Mouse (Mus musculus): ENCODE results near the gene Gbx1. TPM values are rescaled to one million over a fixed set of nuclear protein-coding genes. Genes with fewer than 3 reads are reported as not detected.

Gbx1 gene
- total and polyA plus RNA-seq, 2 experiments from 2014 or later: not detected

- no peak overlapping the region for H3K4me2 ChIP-seq (ENCODE audit: low read depth, low read length)
- 31% methylated on average over 2 of the region's 2 CpGs for WGBS
- H3K9ac ChIP-seq (replicated peaks; ENCODE audit: low read depth, low read length): no peak overlapping the region
- no peak for DNase-seq (ENCODE audit: low spot score)
- no peak overlapping the region for H3K4me3 ChIP-seq (ENCODE audit: low read depth, low read length)
- no peak for ATAC-seq (ENCODE audit: insufficient read depth, low read depth)
- no peaks in the 10 kb centered on the region; the same call in 1 of the 2 replicates for H3K9me3 ChIP-seq (replicated peaks; ENCODE audit: control insufficient read depth, low read length)
- peaks cover 17% of the 10 kb centered on the region for H3K36me3 ChIP-seq (replicated peaks; ENCODE audit: control insufficient read depth, insufficient read depth, low read length)
- H3K4me1 ChIP-seq (ENCODE audit: control insufficient read depth, insufficient read depth): no peaks in the 10 kb centered on the region
- H3K27ac ChIP-seq (ENCODE audit: low read depth): no peak overlapping the region
- no peak for TF ChIP-seq CTCF (IDR thresholded peaks at IDR 0.05; ENCODE audit: low read depth)
- no peak for TF ChIP-seq EP300 (IDR thresholded peaks at IDR 0.05; ENCODE audit: low read depth)
- H3K27me3 ChIP-seq (ENCODE audit: control insufficient read depth, insufficient read depth, low read length): peaks cover 22% of the 10 kb centered on the region
Observed at GRCm38 (mm10) chr5:24505513-24505912, 21.5 kb downstream of the Gbx1 start.

DNA sequence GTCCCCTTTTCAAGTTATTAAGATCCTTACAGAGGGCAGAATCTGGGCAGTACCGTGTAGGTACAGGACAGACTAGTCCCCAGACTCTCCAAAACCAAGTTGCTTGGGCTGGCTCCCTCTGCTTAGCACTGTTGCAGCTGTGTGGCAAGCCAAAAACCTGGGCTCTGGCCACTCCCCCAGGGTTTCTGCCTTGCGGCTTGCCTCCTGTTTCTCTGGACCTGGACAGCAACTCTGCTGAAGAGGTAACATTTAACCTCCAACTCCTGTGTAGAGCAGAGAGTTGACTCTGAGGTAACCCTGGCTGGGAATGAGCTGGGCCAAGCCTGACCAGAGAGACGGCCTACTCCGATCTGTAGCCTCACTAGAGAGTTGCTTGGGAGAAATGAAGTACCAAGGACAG is 24.2 kb downstream of the Gbx1 start:
- H3K4me2 ChIP-seq (ENCODE audit: low read depth, low read length): no peak overlapping the region
- TF ChIP-seq CTCF (IDR thresholded peaks at IDR 0.05; ENCODE audit: low read depth): no peak
- no peak for TF ChIP-seq EP300 (IDR thresholded peaks at IDR 0.05; ENCODE audit: low read depth)

GRCm38 (mm10) chr5:24500851-24501250 is 26.2 kb downstream of the Gbx1 start:
- H3K27ac ChIP-seq (ENCODE audit: low read depth): no peak overlapping the region
- TF ChIP-seq CTCF (IDR thresholded peaks at IDR 0.05; ENCODE audit: low read depth) (no peak), EP300 (IDR thresholded peaks at IDR 0.05; ENCODE audit: low read depth) (no peak)
- H3K36me3 ChIP-seq (replicated peaks; ENCODE audit: control insufficient read depth, insufficient read depth, low read length): peaks cover 55% of the 10 kb centered on the region
- H3K4me3 ChIP-seq (ENCODE audit: low read depth, low read length): no peak overlapping the region
- WGBS: 59% methylated on average over 11 of the region's 11 CpGs
- no peaks in the 10 kb centered on the region for H3K4me1 ChIP-seq (ENCODE audit: control insufficient read depth, insufficient read depth)
- H3K9me3 ChIP-seq (replicated peaks; ENCODE audit: control insufficient read depth, low read length): no peaks in the 10 kb centered on the region
- no peak overlapping the region for H3K9ac ChIP-seq (replicated peaks; ENCODE audit: low read depth, low read length)
- H3K4me2 ChIP-seq (ENCODE audit: low read depth, low read length): no peak overlapping the region
- DNase-seq (ENCODE audit: low spot score) (no peak), ATAC-seq (ENCODE audit: insufficient read depth, low read depth) (no peak)
- H3K27me3 ChIP-seq (ENCODE audit: control insufficient read depth, insufficient read depth, low read length): peaks cover 18% of the 10 kb centered on the region

More for the DNA sequence above, 24.2 kb downstream of the Gbx1 start:
- no peak overlapping the region for H3K9ac ChIP-seq (replicated peaks; ENCODE audit: low read depth, low read length)
- H3K9me3 ChIP-seq (replicated peaks; ENCODE audit: control insufficient read depth, low read length): no peaks in the 10 kb centered on the region
- 71% methylated on average over 4 of the region's 4 CpGs for WGBS
- H3K36me3 ChIP-seq (replicated peaks; ENCODE audit: control insufficient read depth, insufficient read depth, low read length): peaks cover 41% of the 10 kb centered on the region
- H3K4me3 ChIP-seq (ENCODE audit: low read depth, low read length): no peak overlapping the region
- H3K27ac ChIP-seq (ENCODE audit: low read depth): no peak overlapping the region
- H3K27me3 ChIP-seq (ENCODE audit: control insufficient read depth, insufficient read depth, low read length): peaks cover 22% of the 10 kb centered on the region
- H3K4me1 ChIP-seq (ENCODE audit: control insufficient read depth, insufficient read depth): no peaks in the 10 kb centered on the region
- no peak for DNase-seq (ENCODE audit: low spot score)
- no peak for ATAC-seq (ENCODE audit: insufficient read depth, low read depth)

DNA sequence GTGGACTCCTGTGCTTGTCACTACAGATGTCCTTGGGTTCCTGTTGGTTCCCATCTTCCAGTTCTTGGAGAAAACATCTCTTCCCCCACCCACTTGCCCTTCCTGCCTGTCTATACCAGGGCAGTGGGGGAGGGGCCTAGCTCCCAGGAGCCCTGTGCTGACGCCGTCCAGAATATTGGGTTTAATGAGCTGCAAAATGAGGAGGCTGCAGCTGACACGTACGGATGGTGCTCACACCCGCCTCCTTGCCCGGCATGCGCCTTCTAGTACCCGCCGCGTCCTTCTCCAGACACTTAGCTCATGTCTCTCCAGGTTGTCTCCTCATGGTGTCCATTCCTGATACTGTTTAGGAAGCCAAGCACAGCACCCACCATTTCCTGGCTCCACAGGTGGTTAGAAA is 27.9 kb downstream of the Gbx1 start:
- Histone ChIP-seq H3K27ac (ENCODE audit: low read depth) (no peak overlapping the region), H3K27me3 (ENCODE audit: control insufficient read depth, insufficient read depth, low read length) (peaks cover 2% of the 10 kb centered on the region), H3K9me3 (replicated peaks; ENCODE audit: control insufficient read depth, low read length) (no peaks in the 10 kb centered on the region), H3K4me3 (ENCODE audit: low read depth, low read length) (no peak overlapping the region), H3K4me2 (ENCODE audit: low read depth, low read length) (no peak overlapping the region), H3K9ac (replicated peaks; ENCODE audit: low read depth, low read length) (no peak overlapping the region), H3K36me3 (replicated peaks; ENCODE audit: control insufficient read depth, insufficient read depth, low read length) (peaks cover 72% of the 10 kb centered on the region), H3K4me1 (ENCODE audit: control insufficient read depth, insufficient read depth) (no peaks in the 10 kb centered on the region)
- no peak for DNase-seq (ENCODE audit: low spot score)
- WGBS: 87% methylated on average over 10 of the region's 10 CpGs
- no peak for ATAC-seq (ENCODE audit: insufficient read depth, low read depth)
- TF ChIP-seq EP300 (IDR thresholded peaks at IDR 0.05; ENCODE audit: low read depth): no peak
- no peak for TF ChIP-seq CTCF (IDR thresholded peaks at IDR 0.05; ENCODE audit: low read depth)

DNA sequence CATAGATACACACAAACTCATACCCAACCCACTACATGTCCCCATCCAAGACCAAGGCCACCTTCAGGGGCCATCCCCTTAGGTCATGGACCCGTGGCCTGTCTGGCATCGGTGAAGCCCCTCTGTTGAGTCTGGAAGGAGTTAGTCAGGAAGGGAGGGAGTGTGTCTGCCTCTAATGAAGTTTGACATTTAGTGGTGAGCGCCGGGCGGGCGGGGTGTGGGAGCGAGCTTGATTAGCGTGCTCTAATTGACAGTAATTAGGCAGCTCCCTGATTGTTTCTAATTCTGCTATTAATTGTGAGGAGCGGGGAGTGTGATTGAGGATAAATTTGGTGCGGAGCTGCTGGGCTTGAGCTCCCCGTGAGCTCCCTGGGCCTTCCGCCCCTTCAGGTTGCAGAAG is 29.5 kb downstream of the Gbx1 start:
- peaks cover 88% of the 10 kb centered on the region for H3K36me3 ChIP-seq (replicated peaks; ENCODE audit: control insufficient read depth, insufficient read depth, low read length)
- TF ChIP-seq EP300 (IDR thresholded peaks at IDR 0.05; ENCODE audit: low read depth): no peak
- no peak for TF ChIP-seq CTCF (IDR thresholded peaks at IDR 0.05; ENCODE audit: low read depth)

DNA sequence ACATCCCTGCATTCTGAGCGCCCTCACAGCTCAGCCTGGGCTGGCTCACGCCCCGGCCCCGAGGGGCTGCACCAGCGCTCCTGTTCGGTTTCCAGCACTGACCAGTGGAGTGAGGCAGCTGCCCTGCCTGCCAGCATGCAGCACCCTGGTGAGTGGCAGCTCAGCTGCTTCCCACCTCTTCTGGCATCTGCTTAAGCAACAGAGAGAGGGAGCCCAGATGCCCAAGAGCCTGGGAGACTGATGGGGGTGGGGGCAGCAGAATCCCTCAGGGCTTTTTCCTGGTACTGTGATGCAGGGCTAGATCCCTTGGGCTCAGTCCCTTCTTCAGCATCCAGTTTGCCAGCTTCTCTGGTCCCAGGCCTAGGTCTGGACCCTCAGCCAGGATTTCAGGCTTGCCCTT is 30.2 kb downstream of the Gbx1 start:
- WGBS: 74% methylated on average over 6 of the region's 6 CpGs
- H3K9ac ChIP-seq (replicated peaks; ENCODE audit: low read depth, low read length): no peak overlapping the region
- H3K4me3 ChIP-seq (ENCODE audit: low read depth, low read length): no peak overlapping the region
- peaks cover 90% of the 10 kb centered on the region for H3K36me3 ChIP-seq (replicated peaks; ENCODE audit: control insufficient read depth, insufficient read depth, low read length)
- H3K4me2 ChIP-seq (ENCODE audit: low read depth, low read length): no peak overlapping the region
- H3K27ac ChIP-seq (ENCODE audit: low read depth): no peak overlapping the region
- H3K27me3 ChIP-seq (ENCODE audit: control insufficient read depth, insufficient read depth, low read length): no peaks in the 10 kb centered on the region
- no peaks in the 10 kb centered on the region for H3K4me1 ChIP-seq (ENCODE audit: control insufficient read depth, insufficient read depth)
- H3K9me3 ChIP-seq (replicated peaks; ENCODE audit: control insufficient read depth, low read length): no peaks in the 10 kb centered on the region
- TF ChIP-seq CTCF (IDR thresholded peaks at IDR 0.05; ENCODE audit: low read depth) (no peak), EP300 (IDR thresholded peaks at IDR 0.05; ENCODE audit: low read depth) (no peak)
- no peak for ATAC-seq (ENCODE audit: insufficient read depth, low read depth)
- no peak for DNase-seq (ENCODE audit: low spot score)

More for the DNA sequence above, 29.5 kb downstream of the Gbx1 start:
- Histone ChIP-seq H3K4me1 (ENCODE audit: control insufficient read depth, insufficient read depth) (no peaks in the 10 kb centered on the region), H3K27me3 (ENCODE audit: control insufficient read depth, insufficient read depth, low read length) (no peaks in the 10 kb centered on the region), H3K9me3 (replicated peaks; ENCODE audit: control insufficient read depth, low read length) (no peaks in the 10 kb centered on the region), H3K27ac (ENCODE audit: low read depth) (no peak overlapping the region), H3K9ac (replicated peaks; ENCODE audit: low read depth, low read length) (no peak overlapping the region), H3K4me2 (ENCODE audit: low read depth, low read length) (no peak overlapping the region), H3K4me3 (ENCODE audit: low read depth, low read length) (no peak overlapping the region)
- DNase-seq (ENCODE audit: low spot score): no peak
- no peak for ATAC-seq (ENCODE audit: insufficient read depth, low read depth)
- 89% methylated on average over 12 of the region's 12 CpGs for WGBS
